In the genomic region with DNA sequence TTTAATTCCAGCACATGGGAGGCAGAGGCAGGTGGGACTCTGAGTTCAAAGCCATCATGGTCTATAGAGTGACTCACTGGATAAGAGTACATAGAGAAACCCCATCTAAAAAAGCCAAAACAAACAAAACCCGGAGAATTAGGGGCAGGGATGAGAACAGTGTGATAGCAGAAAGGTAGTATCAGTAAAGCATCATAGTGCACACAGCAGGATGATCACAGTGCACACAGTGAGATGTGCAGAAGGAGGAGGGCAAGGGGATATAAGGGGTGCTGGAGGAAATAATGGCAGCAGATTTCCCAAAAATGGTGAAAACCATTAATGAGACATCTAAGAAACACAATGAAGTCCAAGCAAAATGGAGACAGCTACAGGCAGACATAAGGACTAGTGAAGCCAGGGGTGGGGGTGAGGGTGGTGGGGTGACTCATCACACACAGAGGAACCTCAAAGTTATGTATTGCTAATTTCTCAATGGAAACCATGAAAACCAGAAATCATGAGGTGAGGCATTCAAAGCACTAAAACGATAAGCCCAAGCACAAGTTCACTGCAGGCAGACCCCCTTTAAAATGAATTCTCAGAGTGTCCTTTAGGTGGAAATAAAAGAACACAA, we compare ENCODE assay signal across 11 mouse cellular contexts. TPM values are rescaled to one million over a fixed set of nuclear protein-coding genes. Genes with fewer than 3 reads are reported as not detected.
"Had no signal": no experiment of that assay in that cellular context is flagged by ENCODE, and none has a peak within 500 bp of the region (broad histone marks: within the 10 kb centered on the region; RNA-seq: fewer than 3 reads in every experiment).

No protein-coding gene starts in this region.

RNA-seq across cellular contexts. Expression of gene Slc7a15, which starts 27.5 kb away (rescaled TPM):
- total RNA-seq: layer of hippocampus, adult 2 months; layer of hippocampus, postnatal 10 days; left cerebral cortex, postnatal 36 days; monocyte, adult 5-6 weeks; neutrophil, adult 5-6 weeks had no signal
- polyA plus RNA-seq: limb, embryonic 14.5 days; liver, embryonic 11.5 days; lung, adult 2 months; midbrain, embryonic 11.5 days; midbrain, embryonic 15.5 days; neural tube, embryonic 12.5 days had no signal
